Mouse (Mus musculus): ENCODE results near the gene Lysmd3. TPM values are rescaled to one million over a fixed set of nuclear protein-coding genes. Genes with fewer than 3 reads are reported as not detected.
"Not testable (repeated sequence)": the region's sequence is repeated elsewhere in the genome, so short reads cannot be mapped to it uniquely, and the experiment has no call there.

Lysmd3 gene
- polyA plus RNA-seq, 1 experiment, result 11.7 TPM

GRCm38 (mm10) chr13:81644047-81644565 lies 13.4 kb upstream of the Lysmd3 start:
- TF ChIP-seq CTCF (IDR thresholded peaks at IDR 0.05; ENCODE audit: borderline replicate concordance, extremely low read depth, insufficient read depth, insufficient read length), result no peak
- no peak for TF ChIP-seq POLR2A (IDR thresholded peaks at IDR 0.05; ENCODE audit: borderline replicate concordance, extremely low read depth, insufficient read depth, insufficient read length, poor library complexity, severe bottlenecking)
- DNase-seq (ENCODE audit: low read depth), result no peak

GRCm38 (mm10) chr13:81646348-81646747 lies 11.1 kb upstream of the Lysmd3 start:
- DNase-seq (ENCODE audit: low read depth), result no peak
- TF ChIP-seq POLR2A (IDR thresholded peaks at IDR 0.05; ENCODE audit: borderline replicate concordance, extremely low read depth, insufficient read depth, insufficient read length, poor library complexity, severe bottlenecking), result no peak

- not testable (repeated sequence) for DNase-seq (ENCODE audit: low read depth)
Observed at GRCm38 (mm10) chr13:81650382-81650781, 7.1 kb upstream of the Lysmd3 start.

GRCm38 (mm10) chr13:81656091-81656850 lies 1.2 kb upstream of the Lysmd3 start:
- no peak for TF ChIP-seq POLR2A (IDR thresholded peaks at IDR 0.05; ENCODE audit: borderline replicate concordance, extremely low read depth, insufficient read depth, insufficient read length, poor library complexity, severe bottlenecking)
- no peak for TF ChIP-seq CTCF (IDR thresholded peaks at IDR 0.05; ENCODE audit: borderline replicate concordance, extremely low read depth, insufficient read depth, insufficient read length)
- DNase-seq (ENCODE audit: low read depth), result peak; percentile 74

GRCm38 (mm10) chr13:81657008-81657350 lies 484 bp upstream of the Lysmd3 start:
- TF ChIP-seq CTCF (IDR thresholded peaks at IDR 0.05; ENCODE audit: borderline replicate concordance, extremely low read depth, insufficient read depth, insufficient read length) (no peak), POLR2A (IDR thresholded peaks at IDR 0.05; ENCODE audit: borderline replicate concordance, extremely low read depth, insufficient read depth, insufficient read length, poor library complexity, severe bottlenecking) (no peak)
- DNase-seq (ENCODE audit: low read depth), result no peak

GRCm38 (mm10) chr13:81658053-81658752 lies 740 bp downstream of the Lysmd3 start:
- peak; percentile 43 for DNase-seq (ENCODE audit: low read depth)
- no peak for TF ChIP-seq POLR2A (IDR thresholded peaks at IDR 0.05; ENCODE audit: borderline replicate concordance, extremely low read depth, insufficient read depth, insufficient read length, poor library complexity, severe bottlenecking)
- TF ChIP-seq CTCF (IDR thresholded peaks at IDR 0.05; ENCODE audit: borderline replicate concordance, extremely low read depth, insufficient read depth, insufficient read length), result no peak

- peak; percentile 23 for DNase-seq (ENCODE audit: low read depth)
- TF ChIP-seq POLR2A (IDR thresholded peaks at IDR 0.05; ENCODE audit: borderline replicate concordance, extremely low read depth, insufficient read depth, insufficient read length, poor library complexity, severe bottlenecking) (no peak), CTCF (IDR thresholded peaks at IDR 0.05; ENCODE audit: borderline replicate concordance, extremely low read depth, insufficient read depth, insufficient read length) (no peak)
Observed at GRCm38 (mm10) chr13:81663566-81664330, 6.3 kb downstream of the Lysmd3 start.

- DNase-seq (ENCODE audit: low read depth), result no peak
- TF ChIP-seq POLR2A (IDR thresholded peaks at IDR 0.05; ENCODE audit: borderline replicate concordance, extremely low read depth, insufficient read depth, insufficient read length, poor library complexity, severe bottlenecking), result no peak
- TF ChIP-seq CTCF (IDR thresholded peaks at IDR 0.05; ENCODE audit: borderline replicate concordance, extremely low read depth, insufficient read depth, insufficient read length), result no peak
Observed at GRCm38 (mm10) chr13:81664331-81664698, 6.9 kb downstream of the Lysmd3 start.

GRCm38 (mm10) chr13:81667713-81668112 lies 10.2 kb downstream of the Lysmd3 start:
- no peak for TF ChIP-seq POLR2A (IDR thresholded peaks at IDR 0.05; ENCODE audit: borderline replicate concordance, extremely low read depth, insufficient read depth, insufficient read length, poor library complexity, severe bottlenecking)
- no peak for TF ChIP-seq CTCF (IDR thresholded peaks at IDR 0.05; ENCODE audit: borderline replicate concordance, extremely low read depth, insufficient read depth, insufficient read length)
- DNase-seq (ENCODE audit: low read depth), result no peak

- no peak for DNase-seq (ENCODE audit: low read depth)
- TF ChIP-seq CTCF (IDR thresholded peaks at IDR 0.05; ENCODE audit: borderline replicate concordance, extremely low read depth, insufficient read depth, insufficient read length) (no peak), POLR2A (IDR thresholded peaks at IDR 0.05; ENCODE audit: borderline replicate concordance, extremely low read depth, insufficient read depth, insufficient read length, poor library complexity, severe bottlenecking) (no peak)
Observed at GRCm38 (mm10) chr13:81675333-81675732, 17.9 kb downstream of the Lysmd3 start.

GRCm38 (mm10) chr13:81683107-81683506 lies 25.6 kb downstream of the Lysmd3 start:
- DNase-seq (ENCODE audit: low read depth), result no peak
- no peak for TF ChIP-seq CTCF (IDR thresholded peaks at IDR 0.05; ENCODE audit: borderline replicate concordance, extremely low read depth, insufficient read depth, insufficient read length)
- no peak for TF ChIP-seq POLR2A (IDR thresholded peaks at IDR 0.05; ENCODE audit: borderline replicate concordance, extremely low read depth, insufficient read depth, insufficient read length, poor library complexity, severe bottlenecking)
